Mouse (Mus musculus) bone marrow, adult 2 months (tissue): Measurements from ENCODE around the gene Sepsecs.

Source experiments
- CTCF ChIP-seq: fragments of 200-500 bp; IDR thresholded peaks from 2 replicates; pipeline ENCODE4 v1.5.1; 2011; ENCODE audit warnings: low read length, control low read depth; ENCODE audit not compliant: control insufficient read depth, insufficient read depth
- POLR2A ChIP-seq: fragments of 200-500 bp; IDR thresholded peaks from 2 replicates; pipeline ENCODE4 v1.6.1; 2011; ENCODE audit warnings: low read depth, mild to moderate bottlenecking, control low read depth, low read length, borderline replicate concordance; ENCODE audit not compliant: control insufficient read depth

- TF ChIP-seq POLR2A (no peak), CTCF (no peak)
Observed at GRCm38 (mm10) chr5:52666766-52667165, 2.7 kb downstream of the Sepsecs start.
